Mouse (Mus musculus): ENCODE measurements around the gene Gm20388.

Gene Gm20388

GRCm38 (mm10) chr8:122483877-122484276 is 2573.2 kb downstream of the Gm20388 start:
- DNase-seq (ENCODE audit: inconsistent ontology term) = no peak

- DNase-seq (ENCODE audit: inconsistent ontology term) = no peak
Measured at GRCm38 (mm10) chr8:122484831-122485230, 2574.2 kb downstream of the Gm20388 start.

- no peak for DNase-seq (ENCODE audit: inconsistent ontology term)
Measured at GRCm38 (mm10) chr8:122488387-122488786, 2577.7 kb downstream of the Gm20388 start.

- DNase-seq (ENCODE audit: inconsistent ontology term) = no peak
Measured at GRCm38 (mm10) chr8:122497016-122497734, 2586.5 kb downstream of the Gm20388 start.

- DNase-seq (ENCODE audit: inconsistent ontology term) = no peak
Measured at GRCm38 (mm10) chr8:122497912-122498311, 2587.3 kb downstream of the Gm20388 start.

- peak; percentile 57 for DNase-seq (ENCODE audit: inconsistent ontology term)
Measured at GRCm38 (mm10) chr8:122500856-122501255, 2590.2 kb downstream of the Gm20388 start.

GRCm38 (mm10) chr8:122511552-122511951 is 2600.9 kb downstream of the Gm20388 start:
- DNase-seq (ENCODE audit: inconsistent ontology term) = no peak

- no peak for DNase-seq (ENCODE audit: inconsistent ontology term)
Measured at GRCm38 (mm10) chr8:122512392-122512791, 2601.8 kb downstream of the Gm20388 start.

- DNase-seq (ENCODE audit: inconsistent ontology term) = no peak
Measured at GRCm38 (mm10) chr8:122515699-122516098, 2605.1 kb downstream of the Gm20388 start.

- peak; percentile 30 for DNase-seq (ENCODE audit: inconsistent ontology term)
Measured at GRCm38 (mm10) chr8:122517541-122518190, 2607.0 kb downstream of the Gm20388 start.

GRCm38 (mm10) chr8:122520611-122521010 is 2610.0 kb downstream of the Gm20388 start:
- no peak for DNase-seq (ENCODE audit: inconsistent ontology term)

GRCm38 (mm10) chr8:122522796-122523651 is 2612.4 kb downstream of the Gm20388 start:
- DNase-seq (ENCODE audit: inconsistent ontology term) = peak; percentile 40

- peak; percentile 61 for DNase-seq (ENCODE audit: inconsistent ontology term)
Measured at GRCm38 (mm10) chr8:122523652-122524360, 2613.2 kb downstream of the Gm20388 start.

GRCm38 (mm10) chr8:122524506-122524905 is 2613.9 kb downstream of the Gm20388 start:
- no peak for DNase-seq (ENCODE audit: inconsistent ontology term)

- DNase-seq (ENCODE audit: inconsistent ontology term) = no peak
Measured at GRCm38 (mm10) chr8:122525004-122525403, 2614.4 kb downstream of the Gm20388 start.

GRCm38 (mm10) chr8:122526084-122526483 is 2615.4 kb downstream of the Gm20388 start:
- DNase-seq (ENCODE audit: inconsistent ontology term) = peak; percentile 74

- DNase-seq (ENCODE audit: inconsistent ontology term) = no peak
Measured at GRCm38 (mm10) chr8:122526526-122527170, 2616.0 kb downstream of the Gm20388 start.

- DNase-seq (ENCODE audit: inconsistent ontology term) = no peak
Measured at GRCm38 (mm10) chr8:122527937-122528336, 2617.3 kb downstream of the Gm20388 start.

- DNase-seq (ENCODE audit: inconsistent ontology term) = no peak
Measured at GRCm38 (mm10) chr8:122529159-122529558, 2618.5 kb downstream of the Gm20388 start.

GRCm38 (mm10) chr8:122531312-122531711 is 2620.7 kb downstream of the Gm20388 start:
- no peak for DNase-seq (ENCODE audit: inconsistent ontology term)

GRCm38 (mm10) chr8:122537033-122537432 is 2626.4 kb downstream of the Gm20388 start:
- no peak for DNase-seq (ENCODE audit: inconsistent ontology term)

All from Muller cell, postnatal 12 days (primary cell).